Mouse (Mus musculus): Measurements from ENCODE around the gene Spty2d1. TPM values are rescaled to one million over a fixed set of nuclear protein-coding genes. Genes with fewer than 3 reads are reported as not detected.

Gene Spty2d1
- total RNA-seq, 2 experiments from 2014 or later, result 10.6 to 11.0 TPM

DNA sequence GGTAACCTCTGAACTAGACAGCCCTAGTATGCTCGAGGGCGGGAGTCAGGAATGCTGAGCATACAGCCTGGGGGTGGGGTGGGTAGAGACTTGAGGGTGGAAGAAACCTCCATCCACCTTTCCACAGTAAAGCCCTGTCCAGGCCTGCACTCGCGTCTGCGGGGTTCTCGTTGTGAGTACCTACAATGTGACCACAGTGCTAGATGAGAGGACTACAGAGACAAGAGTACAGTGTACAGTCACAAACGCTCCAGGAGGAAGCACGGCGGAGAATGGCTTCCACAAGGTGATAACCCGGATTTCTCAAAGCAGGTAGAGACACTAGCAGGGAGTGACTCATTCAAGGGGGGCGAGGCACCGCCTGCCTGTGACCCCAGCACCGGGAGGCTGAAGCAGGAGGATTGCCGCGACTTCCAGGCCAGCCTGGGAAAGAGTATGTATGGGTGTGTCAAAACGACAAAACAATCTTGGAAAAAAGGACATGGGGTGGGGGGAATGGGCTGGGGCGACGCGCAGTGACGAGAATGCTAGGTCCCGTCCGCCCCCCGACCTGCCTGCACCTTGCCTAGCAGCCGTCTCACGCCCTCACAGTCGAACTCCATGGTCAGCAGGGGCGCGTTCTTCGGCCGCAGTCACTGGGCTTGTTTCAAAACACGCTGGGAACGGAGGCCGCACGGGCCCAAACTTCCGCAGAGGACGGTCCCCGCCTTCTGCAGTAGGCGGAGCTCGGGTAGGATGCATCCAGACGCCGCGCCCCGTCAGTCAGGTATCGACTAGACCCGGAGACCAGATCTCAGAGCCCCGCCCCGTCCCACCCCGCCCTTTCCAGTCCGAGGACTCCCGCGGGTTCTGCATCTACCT is 50.1 kb downstream of the Spty2d1 start, which contains the start of gene Uevld:
Uevld (minus strand) TSS at position 697 of the 861 bp plus-strand sequence.
- peak; percentile 89 to 93 for DNase-seq (ENCODE audit: low spot score in 2 of 2)
- intact Hi-C loops (cut with DNase I), result loop anchor here (5.0 kb wide), 1 partner anchor 174 kb away; the partner anchor contains the start of gene Ptpn5

Other genes starting within 250 kb of the Spty2d1 start
- gene Hps5, start 212.3 kb downstream of the Spty2d1 start, total RNA-seq (2021), result 10 to 100 TPM; 11.4 to 13.7 TPM
- 10 to 100 TPM; 37.0 to 39.3 TPM for gene Gtf2h1, start 212.3 kb downstream of the Spty2d1 start, total RNA-seq (2021)
- 100 to 1,000 TPM; 497 to 507 TPM for gene Ldha, start 166.9 kb downstream of the Spty2d1 start, total RNA-seq (2021)
- not detected for gene Ldhc, start 147.2 kb downstream of the Spty2d1 start, total RNA-seq (2021)
- gene Tsg101, start 88.4 kb downstream of the Spty2d1 start, total RNA-seq (2021), result 10 to 100 TPM; 74.0 to 76.5 TPM
- 1 to 10 TPM; 9.6 to 10.0 TPM for gene Uevld, start 49.9 kb downstream of the Spty2d1 start, total RNA-seq (2021)
- not detected for gene Gm9999, start 24.8 kb downstream of the Spty2d1 start, total RNA-seq (2021)
- 10 to 100 TPM; 17.4 to 18.8 TPM for gene Tmem86a, start 42.2 kb upstream of the Spty2d1 start, total RNA-seq (2021)
- gene Ptpn5, start 125.3 kb upstream of the Spty2d1 start, total RNA-seq (2021), result 100 to 1,000 TPM; 129 to 131 TPM
- not detected for gene Mrgpra6, start 196.5 kb upstream of the Spty2d1 start, total RNA-seq (2021)
- gene Mrgpra9, start 244.4 kb upstream of the Spty2d1 start, total RNA-seq (2021), result not detected